Mouse (Mus musculus) yolk sac, embryonic 10.5 days (tissue): Measurements from ENCODE around the gene Tln2.

Experiments used
- DNase-seq: peaks from one replicate; pipeline ENCODE4 v3.0.0-alpha.2; 2017; ENCODE audit warnings: low spot score

Tln2 gene

DNA sequence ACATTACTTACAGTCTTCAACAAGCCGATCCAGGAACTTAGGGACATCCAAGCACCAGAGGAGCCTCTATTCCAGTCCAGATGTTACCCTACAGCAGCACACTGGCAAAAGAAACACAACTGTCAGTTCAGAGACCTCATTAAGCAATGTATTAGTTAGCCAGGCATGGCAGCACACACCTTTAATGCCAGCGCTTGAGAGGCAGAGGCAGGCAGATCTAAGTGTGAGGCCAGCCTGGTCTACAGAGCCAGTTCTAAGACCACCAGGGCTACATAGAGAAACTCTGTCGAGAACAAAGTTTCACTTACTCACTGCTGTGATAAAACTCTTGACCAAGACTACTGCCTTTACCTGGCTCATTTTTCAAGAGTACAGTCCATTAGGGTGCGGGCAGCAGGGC is at the start of gene Tln2:
Gene Tln2, minus strand, starts transcription at position 101 of the 400 bp plus-strand sequence.
- no peak for DNase-seq

DNA sequence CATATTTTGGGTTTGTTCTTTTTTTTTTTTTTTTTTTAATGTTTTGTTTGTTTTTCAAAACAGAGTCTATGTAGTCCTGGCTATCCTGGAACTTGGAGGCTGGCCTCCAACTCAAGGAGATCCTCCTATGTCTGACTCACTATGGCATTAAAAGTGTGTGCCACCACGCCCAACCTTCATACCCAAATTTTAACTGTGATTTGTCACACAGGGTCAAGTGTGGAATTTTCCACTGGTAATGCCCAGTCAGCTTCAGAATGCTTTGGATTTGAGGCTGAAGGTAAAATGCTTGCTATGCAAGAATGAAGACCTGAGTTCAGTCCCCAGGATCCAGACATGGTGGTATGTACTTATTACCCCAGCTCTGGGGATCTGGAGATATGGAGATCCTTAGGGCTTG is 49.7 kb upstream of the Tln2 start:
- no peak for DNase-seq

- no peak for DNase-seq
Measured at GRCm38 (mm10) chr9:67607786-67608366, 48.4 kb upstream of the Tln2 start.

DNA sequence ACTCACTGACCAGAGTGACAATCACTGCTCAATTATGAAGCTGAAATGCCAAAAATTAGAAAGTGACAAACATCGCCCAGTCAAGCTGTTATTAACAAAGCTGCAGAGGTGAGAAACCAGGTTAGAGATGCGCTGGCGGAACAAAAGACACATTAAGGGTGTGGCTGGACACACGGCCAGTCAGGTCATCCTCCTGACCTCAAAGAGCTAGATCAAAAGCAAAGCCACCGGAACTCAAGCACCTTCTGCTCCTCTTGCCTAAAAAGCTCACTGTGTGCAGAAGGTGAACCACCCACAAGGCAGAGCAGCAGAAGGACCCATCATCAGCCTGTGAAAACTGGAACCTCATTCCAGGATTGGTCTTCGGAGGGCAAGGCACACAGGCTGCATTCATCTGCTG is 47.8 kb upstream of the Tln2 start:
- DNase-seq: no peak

- DNase-seq: no peak
Measured at GRCm38 (mm10) chr9:67605867-67606435, 46.4 kb upstream of the Tln2 start.

GRCm38 (mm10) chr9:67604940-67605339 is 45.4 kb upstream of the Tln2 start:
- no peak for DNase-seq

GRCm38 (mm10) chr9:67602347-67602746 is 42.8 kb upstream of the Tln2 start:
- no peak for DNase-seq

GRCm38 (mm10) chr9:67595221-67595620 is 35.7 kb upstream of the Tln2 start:
- no peak for DNase-seq

DNA sequence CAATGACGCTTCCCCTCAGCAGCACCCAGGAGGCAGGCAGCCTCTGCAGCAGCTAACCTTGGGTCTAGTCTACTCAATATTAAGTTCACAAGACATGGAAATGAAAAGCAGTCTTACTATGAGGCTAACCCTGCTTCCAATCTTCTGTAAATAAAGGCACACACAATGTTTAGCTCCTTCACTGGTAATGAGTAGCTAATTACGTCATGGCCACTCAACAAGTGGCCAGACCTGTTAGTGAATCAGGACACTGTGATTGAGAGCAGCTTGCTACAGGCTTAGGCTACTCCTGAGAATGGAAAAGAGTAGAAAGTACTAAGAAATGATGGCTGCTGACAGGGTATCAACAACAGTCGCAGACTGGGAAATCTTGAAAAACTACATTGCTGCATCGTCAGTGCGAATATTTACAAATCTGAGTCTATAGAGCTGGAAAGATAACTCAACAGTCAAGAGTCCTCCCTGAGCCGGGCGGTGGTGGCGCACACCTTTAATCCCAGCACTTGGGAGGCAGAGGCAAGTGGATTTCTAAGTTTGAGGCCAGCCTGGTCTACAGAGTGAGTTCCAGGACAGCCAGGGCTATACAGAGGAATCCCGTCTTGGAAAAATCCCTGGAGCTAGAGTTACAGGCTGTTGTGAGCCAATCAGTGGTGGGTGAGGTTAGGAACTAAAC is 34.1 kb upstream of the Tln2 start:
- peak; percentile 42 for DNase-seq

GRCm38 (mm10) chr9:67592726-67593125 is 33.2 kb upstream of the Tln2 start:
- no peak for DNase-seq

DNA sequence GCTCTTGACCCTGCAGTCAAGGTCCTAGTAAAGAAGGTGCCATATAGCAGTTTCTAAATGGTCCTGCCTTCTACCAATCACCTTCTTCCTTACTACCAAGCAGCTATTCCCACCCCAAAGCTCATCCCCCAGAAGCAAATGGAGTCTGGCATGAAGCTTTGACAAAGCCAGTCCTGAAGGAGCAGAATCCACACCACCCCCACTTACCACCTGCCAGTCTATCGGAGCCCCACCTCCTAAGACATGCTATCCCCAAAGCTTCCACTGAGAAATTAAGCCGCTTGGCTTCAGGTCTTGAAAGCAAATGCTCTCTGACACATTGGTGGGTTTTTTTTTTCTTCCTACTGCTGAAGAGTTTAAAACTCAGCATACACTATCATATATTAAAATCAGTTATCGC is 27.6 kb upstream of the Tln2 start:
- no peak for DNase-seq

DNA sequence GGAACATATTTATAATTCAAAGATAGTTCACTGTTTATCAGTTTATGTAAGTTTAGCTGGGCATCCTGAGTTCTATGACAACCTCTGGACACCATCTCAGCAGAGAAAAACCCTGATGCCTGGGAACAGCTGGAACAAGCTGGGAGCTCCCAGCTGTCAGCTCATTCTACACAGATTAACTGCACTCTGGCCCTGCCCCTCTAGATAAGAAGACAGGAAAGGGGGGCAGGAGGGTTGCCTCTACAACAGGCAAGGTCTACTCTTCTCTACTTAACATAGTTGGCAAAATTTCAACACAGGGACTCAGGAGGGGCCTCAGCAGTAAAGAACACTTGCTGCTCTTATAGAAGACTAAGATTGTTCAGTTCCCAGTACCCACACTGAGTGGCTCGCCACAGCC is 27.0 kb upstream of the Tln2 start:
- no peak for DNase-seq

DNA sequence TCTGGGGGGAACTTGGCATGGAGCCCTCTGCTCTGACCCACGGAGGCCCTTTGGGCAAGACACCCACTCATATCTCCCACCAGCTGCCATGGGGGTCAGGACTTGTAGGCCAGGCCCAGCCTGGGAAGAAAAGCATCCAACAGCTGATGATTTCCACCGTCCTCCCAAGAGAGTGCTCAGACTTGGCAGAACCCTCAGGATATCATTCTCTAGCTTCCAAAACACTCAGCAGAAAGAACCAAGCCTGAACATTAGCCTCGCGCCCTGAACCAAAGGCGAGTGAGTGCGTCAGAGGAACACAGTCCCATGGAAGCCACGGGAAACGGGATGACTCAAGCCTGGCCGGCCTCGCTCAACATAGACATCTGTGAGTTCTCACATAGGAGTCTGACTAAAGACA is 25.4 kb upstream of the Tln2 start:
- DNase-seq: no peak

- no peak for DNase-seq
Measured at GRCm38 (mm10) chr9:67581581-67582280, 22.2 kb upstream of the Tln2 start.

GRCm38 (mm10) chr9:67579541-67579940 is 20.0 kb upstream of the Tln2 start:
- no peak for DNase-seq

DNA sequence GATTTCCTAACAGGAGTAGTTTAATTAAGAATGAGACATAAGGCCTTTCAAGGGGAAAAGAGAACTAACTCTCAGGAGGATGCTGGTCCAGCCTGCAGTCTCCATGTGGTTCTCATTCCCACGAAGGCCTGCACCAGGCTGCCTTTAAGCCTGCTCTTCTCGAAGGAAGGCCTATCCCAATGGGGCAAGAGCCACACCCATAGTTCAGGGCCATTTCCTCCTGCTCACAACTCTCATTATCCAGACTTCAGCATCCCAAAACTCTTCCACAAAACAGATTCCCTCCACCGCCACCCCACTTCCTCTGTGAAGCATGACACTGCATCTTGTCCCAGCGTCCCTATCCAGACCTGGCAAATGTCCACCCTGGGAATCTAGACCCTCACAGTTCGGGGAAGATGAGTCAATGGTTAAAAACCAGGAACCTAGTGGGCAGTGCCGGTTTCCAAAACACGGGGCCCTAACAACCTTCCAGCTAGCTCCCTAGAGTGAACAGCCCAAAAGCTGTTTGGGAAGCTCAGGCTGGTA is 15.3 kb upstream of the Tln2 start:
- no peak for DNase-seq

DNA sequence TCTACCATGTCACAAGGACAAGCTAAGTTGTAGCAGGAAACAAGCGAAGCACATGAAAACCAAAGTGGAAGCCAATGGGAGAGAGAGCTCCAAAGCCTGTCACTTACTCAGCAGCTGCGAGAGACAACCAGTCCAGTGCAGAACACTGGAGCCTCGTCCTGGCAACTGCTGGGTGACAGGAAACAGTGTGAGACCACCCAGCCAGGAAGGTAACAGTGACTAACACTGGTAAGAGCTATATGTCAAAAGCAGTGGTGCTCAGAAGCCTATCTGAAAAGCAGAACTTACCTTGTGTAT is 14.1 kb upstream of the Tln2 start:
- DNase-seq: no peak

GRCm38 (mm10) chr9:67572790-67573682 is 13.5 kb upstream of the Tln2 start:
- DNase-seq: no peak

DNA sequence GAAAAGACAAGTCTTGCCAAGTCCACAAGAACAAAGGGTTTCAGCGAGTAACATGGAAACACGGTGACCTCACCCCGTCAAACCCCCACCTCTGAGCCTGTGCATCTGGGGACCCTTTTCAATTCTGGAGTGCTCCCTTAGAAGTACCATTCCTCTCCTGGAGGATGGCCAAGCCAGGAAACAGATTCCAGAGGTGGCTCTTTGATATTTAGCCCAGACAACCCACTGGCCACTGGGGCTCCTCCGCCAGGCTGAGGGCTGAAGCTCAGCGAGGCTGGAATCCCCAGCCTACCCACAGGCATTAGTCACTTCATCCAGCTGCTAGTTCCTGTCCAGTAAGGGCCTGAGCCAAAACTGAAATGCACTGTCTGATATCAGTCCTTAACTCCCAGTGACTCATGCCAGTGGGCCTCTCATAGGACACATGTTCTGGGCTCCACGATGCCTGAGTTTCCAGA is 6.3 kb upstream of the Tln2 start:
- DNase-seq: no peak

GRCm38 (mm10) chr9:67549811-67550501 is 9.5 kb downstream of the Tln2 start:
- no peak for DNase-seq

DNA sequence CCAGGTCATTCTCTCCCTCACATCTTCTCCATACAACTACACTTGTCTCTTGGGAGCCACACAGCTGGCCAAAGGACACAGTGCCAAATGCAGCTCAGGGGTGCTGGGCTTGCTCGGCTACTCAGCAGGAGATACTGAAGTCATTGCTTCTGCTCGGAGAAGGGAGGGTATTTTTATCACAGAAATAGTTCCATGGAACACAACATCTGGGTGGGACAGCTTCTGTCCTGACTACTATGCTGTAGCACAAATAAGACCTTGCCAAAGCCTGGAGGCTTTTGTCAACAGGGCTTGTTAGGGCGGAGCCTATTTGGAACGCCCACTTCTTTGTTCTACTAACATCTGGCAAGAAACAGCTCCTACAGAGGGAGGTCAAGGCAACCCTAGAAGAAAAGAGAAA is 10.2 kb downstream of the Tln2 start:
- no peak for DNase-seq
